Mouse (Mus musculus) embryonic facial prominence, embryonic 11.5 days (tissue): ENCODE data around the gene Dok4. TPM values are rescaled to one million over a fixed set of nuclear protein-coding genes. Genes with fewer than 3 reads are reported as not detected.
"Not testable (repeated sequence)": the region's sequence is repeated elsewhere in the genome, so short reads cannot be mapped to it uniquely, and the experiment has no call there.

Experiments used
- ATAC-seq: fragments of 200-750 bp; cut with Nextera tagmentation; replicated peaks from 2 replicates; pipeline ENCODE4 v1.8.0; 2017; ENCODE audit warnings: low read depth; ENCODE audit not compliant: insufficient number of reproducible peaks, low FRiP score, low TSS enrichment
- DNase-seq: peaks from one replicate; pipeline ENCODE4 v3.0.0-alpha.2; 2015; ENCODE audit warnings: low spot score
- H3K27ac ChIP-seq: fragments of 300-500 bp; sonication (generic); replicated peaks from 2 replicates; pipeline ENCODE4 v1.5.1; 2014; ENCODE audit warnings: mild to moderate bottlenecking, low read depth, low read length, control low read depth
- H3K27me3 ChIP-seq: fragments of 300-500 bp; sonication (generic); 2 replicates; pipeline ENCODE4 v1.6.1; 2014; ENCODE audit warnings: mild to moderate bottlenecking, low read length, moderate library complexity, mixed read lengths; ENCODE audit not compliant: control insufficient read depth, insufficient read depth
- H3K36me3 ChIP-seq: fragments of 300-500 bp; sonication (generic); replicated peaks from 2 replicates; pipeline ENCODE4 v1.6.1; 2014; ENCODE audit warnings: low read depth, mild to moderate bottlenecking, low read length, moderate library complexity, mixed read lengths; ENCODE audit not compliant: control insufficient read depth, insufficient read depth
- H3K4me1 ChIP-seq: fragments of 300-500 bp; sonication (generic); 2 replicates; pipeline ENCODE4 v1.6.1; 2014; ENCODE audit warnings: low read length, mixed read lengths; ENCODE audit not compliant: control insufficient read depth, insufficient read depth
- H3K4me2 ChIP-seq: fragments of 300-500 bp; sonication (generic); 2 replicates; pipeline ENCODE4 v1.6.1; 2014; ENCODE audit warnings: low read depth, mild to moderate bottlenecking, control low read depth, low read length, moderate library complexity
- H3K4me3 ChIP-seq: fragments of 300-500 bp; sonication (generic); 2 replicates; pipeline ENCODE4 v1.5.1; 2014; ENCODE audit warnings: low read depth, low read length, control low read depth
- H3K9ac ChIP-seq: fragments of 300-500 bp; sonication (generic); replicated peaks from 2 replicates; pipeline ENCODE4 v1.6.1; 2014; ENCODE audit warnings: mild to moderate bottlenecking, control low read depth, low read length
- H3K9me3 ChIP-seq: fragments of 300-500 bp; sonication (generic); replicated peaks from 2 replicates; pipeline ENCODE4 v1.6.1; 2016; ENCODE audit warnings: mild to moderate bottlenecking, low read length, inconsistent platforms, mixed read lengths; ENCODE audit not compliant: control insufficient read depth
- WGBS: fragments of 180-500 bp; shearing (Covaris S2); extraction: QIAGEN DNeasy Blood & Tissue Kit; methylation state at CpG from one replicate; pipeline ENCODE4 v1.1.7; 2014; 5-methylcytosine and 5-hydroxymethylcytosine counted together
- polyA plus RNA-seq: library from polyadenylated mRNA; unstranded; fragments of >200 nt; fragmentation: Nextera tagmentation; extraction: Ambion mirVana; gene quantifications from 2 replicates; pipeline ENCODE4 v1.2.1, GENCODE M21; 2014

The Dok4 gene
- polyA plus RNA-seq, 1 experiment from 2014 or later: 11.9 TPM

DNA sequence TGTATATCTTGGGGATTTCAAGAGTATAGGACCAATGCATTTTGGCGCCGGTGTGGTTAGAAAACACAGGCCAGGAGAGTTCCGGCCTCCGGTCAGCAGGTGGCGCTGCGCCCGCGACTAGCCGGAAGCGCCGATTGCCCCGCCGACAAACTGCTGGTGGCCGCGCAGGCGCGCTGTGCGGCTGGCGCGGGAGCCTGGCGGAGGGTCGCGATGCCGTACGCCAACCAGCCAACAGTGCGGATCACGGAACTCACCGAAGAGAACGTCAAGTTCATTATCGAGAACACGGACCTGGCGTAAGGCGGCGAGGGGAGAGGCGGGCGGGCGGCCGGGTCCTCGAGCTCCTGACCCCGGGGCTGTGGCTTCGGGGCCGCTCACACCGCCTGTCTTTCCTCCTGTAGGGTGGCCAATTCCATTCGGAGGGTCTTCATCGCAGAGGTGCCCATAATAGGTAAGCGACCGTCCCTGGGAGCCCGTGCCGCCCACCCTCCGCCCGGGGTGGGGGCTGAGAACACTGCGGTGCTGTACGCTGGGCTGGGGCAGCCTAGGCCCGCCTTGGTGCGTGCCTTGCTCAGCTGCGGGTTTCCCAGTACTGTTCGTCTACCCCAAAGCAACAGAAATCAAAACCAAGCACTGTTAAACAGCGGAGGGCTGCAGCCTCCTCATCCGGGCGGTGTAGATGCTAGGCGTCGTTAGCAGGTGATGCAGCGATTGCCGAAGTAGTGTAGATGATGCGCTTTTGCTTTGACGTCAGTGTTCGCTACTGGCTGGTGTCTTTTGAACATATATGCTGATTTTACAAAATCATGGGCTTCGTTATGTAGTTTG, 18.6 kb downstream of the Dok4 start, which contains the start of gene Polr2c:
Polr2c (plus strand) TSS at position 105 of the 828 bp plus-strand sequence.
- ATAC-seq (peak; percentile 66), DNase-seq (peak; percentile 91)
- H3K9ac ChIP-seq: peak within 1 kb of the TSS; percentile 95
- H3K27ac ChIP-seq: no peak within 1 kb of the TSS
- peak within 1 kb of the TSS; percentile 93 for H3K4me3 ChIP-seq
- WGBS: under 1% methylated on average over 65 of the region's 68 CpGs
- H3K4me2 ChIP-seq: peak within 1 kb of the TSS; percentile 63
- no peaks in the 10 kb centered on the region for H3K27me3 ChIP-seq
- H3K9me3 ChIP-seq: no peaks in the 10 kb centered on the region
- peaks cover 4% of the 10 kb centered on the region; the same call in 1 of the 2 replicates for H3K36me3 ChIP-seq
- H3K4me1 ChIP-seq: no peaks in the 10 kb centered on the region

DNA sequence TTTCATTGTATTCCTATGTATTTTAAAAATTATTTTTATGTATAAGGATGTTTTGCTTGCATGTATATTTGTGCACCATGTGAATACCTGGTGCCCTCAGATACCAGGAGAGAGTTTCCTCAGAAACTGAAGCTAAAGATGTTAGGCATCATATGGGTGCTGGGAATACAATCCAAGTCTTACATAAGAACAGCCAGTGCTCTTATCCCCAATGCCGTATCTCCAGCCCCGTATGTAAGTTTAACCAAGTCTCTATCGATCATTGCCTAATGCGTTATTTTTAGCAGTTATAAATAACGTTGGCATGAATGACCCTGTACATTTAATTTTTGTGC, 19.2 kb downstream of the Dok4 start:
- H3K27me3 ChIP-seq: no peaks in the 10 kb centered on the region
- no peaks in the 10 kb centered on the region for H3K9me3 ChIP-seq
- H3K4me3 ChIP-seq: no peak overlapping the region
- no peak for DNase-seq
- H3K36me3 ChIP-seq: peaks cover 4% of the 10 kb centered on the region; the same call in 1 of the 2 replicates
- H3K4me1 ChIP-seq: no peaks in the 10 kb centered on the region
- no peak overlapping the region for H3K27ac ChIP-seq
- H3K9ac ChIP-seq: no peak overlapping the region
- 0 out of 2 replicates have a peak, but pooled peaks have one; percentile 3 for ATAC-seq
- no peak overlapping the region for H3K4me2 ChIP-seq
- WGBS: 31% methylated on average over 5 of the region's 5 CpGs

GRCm38 (mm10) chr8:94854761-94855160, 21.4 kb downstream of the Dok4 start:
- not testable (repeated sequence) for H3K9me3 ChIP-seq, H3K4me3 ChIP-seq, H3K27ac ChIP-seq, H3K36me3 ChIP-seq, H3K27me3 ChIP-seq, H3K4me1 ChIP-seq, H3K9ac ChIP-seq, ATAC-seq, H3K4me2 ChIP-seq, DNase-seq
- WGBS: 91% methylated on average over 11 of the region's 11 CpGs

DNA sequence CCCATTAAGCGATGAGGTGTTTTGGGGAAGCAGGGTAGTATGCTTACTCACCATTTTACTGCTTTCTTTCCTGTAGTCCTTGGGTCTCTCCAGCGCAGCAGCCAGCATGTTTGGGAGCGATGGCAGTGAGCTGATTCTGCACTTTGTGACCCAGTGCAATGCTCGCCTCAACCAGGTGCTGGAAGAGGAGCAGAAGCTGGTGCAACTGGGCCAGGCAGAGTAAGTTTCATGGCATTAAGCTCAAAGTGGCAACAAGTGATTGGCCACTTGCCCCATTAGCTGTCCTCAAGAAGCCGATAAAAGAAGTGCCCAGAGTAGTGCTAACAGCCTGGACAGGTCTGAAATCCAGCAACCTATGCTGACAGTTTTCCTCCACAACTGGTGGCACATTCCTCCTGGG, 26.1 kb downstream of the Dok4 start:
- no peaks in the 10 kb centered on the region for H3K4me1 ChIP-seq
- no peak overlapping the region for H3K4me3 ChIP-seq
- no peak overlapping the region for H3K9ac ChIP-seq
- 84% methylated on average over 5 of the region's 5 CpGs for WGBS
- no peak overlapping the region for H3K4me2 ChIP-seq
- H3K27me3 ChIP-seq: no peaks in the 10 kb centered on the region
- no peaks in the 10 kb centered on the region for H3K9me3 ChIP-seq
- no peak overlapping the region for H3K27ac ChIP-seq
- peaks cover 4% of the 10 kb centered on the region; the same call in 1 of the 2 replicates for H3K36me3 ChIP-seq
- no peak for ATAC-seq
- DNase-seq: no peak

DNA sequence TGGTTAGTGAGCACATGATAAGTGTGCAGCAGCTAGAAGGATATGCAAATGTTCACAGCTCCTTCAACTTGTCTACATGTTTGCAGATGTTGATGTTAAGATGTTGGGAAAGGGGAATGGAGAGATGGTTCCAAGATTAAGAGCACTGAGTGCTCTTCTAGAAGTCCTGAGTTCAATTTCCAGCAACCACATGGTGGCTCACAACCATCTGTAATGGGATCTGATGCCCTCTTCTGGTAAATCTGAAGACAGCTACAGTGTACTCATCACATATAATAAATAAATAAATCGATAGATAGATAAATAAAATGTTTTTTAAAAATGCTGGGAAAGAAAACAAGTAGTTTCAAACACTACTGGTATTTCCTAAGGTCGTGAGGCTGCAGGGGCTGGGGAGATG, 34.9 kb downstream of the Dok4 start:
- H3K4me3 ChIP-seq: no peak overlapping the region
- 48% methylated on average over 2 of the region's 2 CpGs for WGBS
- H3K9ac ChIP-seq: no peak overlapping the region
- no peaks in the 10 kb centered on the region for H3K36me3 ChIP-seq
- H3K4me2 ChIP-seq: no peak overlapping the region
- H3K9me3 ChIP-seq: no peaks in the 10 kb centered on the region
- no peaks in the 10 kb centered on the region for H3K4me1 ChIP-seq
- H3K27ac ChIP-seq: no peak overlapping the region
- ATAC-seq (no peak), DNase-seq (no peak)
- H3K27me3 ChIP-seq: no peaks in the 10 kb centered on the region

DNA sequence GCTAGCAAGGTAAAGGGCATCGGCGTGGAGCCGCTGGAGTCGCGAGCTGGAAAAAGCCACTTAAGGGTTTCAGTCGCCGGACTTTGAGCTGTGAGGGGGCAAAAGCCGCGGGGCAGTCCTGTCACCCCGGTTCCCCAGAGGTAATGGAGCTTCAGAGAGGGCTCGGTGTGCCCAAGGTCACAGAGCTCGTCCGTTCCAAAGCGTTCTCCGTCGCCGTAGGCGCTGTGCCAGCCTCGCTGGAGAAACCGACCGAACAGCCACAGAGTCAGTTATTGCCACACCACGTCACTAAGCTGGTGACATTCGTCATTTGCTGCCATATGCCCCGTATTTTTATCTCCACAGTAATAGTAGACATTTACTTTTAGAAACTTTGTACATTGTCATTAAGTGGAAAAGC, 37.5 kb downstream of the Dok4 start:
- ATAC-seq: peak; percentile 39

DNA sequence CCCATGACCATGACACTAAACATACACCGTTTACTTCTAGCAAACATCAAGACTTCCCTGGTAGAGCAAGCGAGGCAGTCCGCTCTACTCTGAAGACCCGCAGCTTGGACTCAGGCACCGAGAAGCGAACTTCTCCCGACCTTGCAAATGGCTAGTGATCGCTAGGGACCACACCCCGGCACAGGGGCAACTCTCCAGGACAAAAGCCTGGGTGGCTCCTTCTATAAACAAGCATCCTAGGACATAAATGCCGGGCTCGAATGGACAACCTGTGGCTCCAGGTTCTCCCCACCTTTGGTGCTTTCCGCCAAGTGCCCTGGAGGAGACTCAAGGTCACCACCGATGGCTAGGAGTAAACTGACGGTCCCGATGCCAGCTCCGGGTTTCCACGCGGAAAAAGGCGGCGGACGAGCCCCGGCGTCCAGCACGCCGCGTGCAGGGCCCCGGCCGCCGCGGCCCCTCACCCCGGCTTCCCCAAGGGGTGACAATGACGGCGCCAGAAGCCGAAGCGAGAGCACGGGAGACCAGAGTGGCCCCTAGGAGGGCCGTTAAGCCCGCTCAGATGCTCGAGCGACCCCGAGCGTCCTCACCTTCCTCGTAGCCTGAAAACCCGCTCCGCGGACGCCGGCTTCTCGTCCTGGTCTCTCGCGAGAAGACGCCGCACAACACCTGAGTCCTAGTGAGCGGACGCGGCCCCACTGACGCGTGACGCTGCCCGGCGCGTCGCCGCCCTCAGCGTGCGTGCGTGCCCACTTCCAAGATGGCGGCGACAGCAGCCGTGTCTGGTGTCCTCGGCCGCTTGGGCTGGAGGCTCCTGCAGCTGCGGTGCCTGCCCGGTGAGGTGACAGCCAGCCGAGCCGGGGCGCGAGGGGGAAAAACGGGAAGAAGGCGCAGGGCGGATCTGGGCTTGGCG, 38.2 kb downstream of the Dok4 start, which contains the start of the genes Coq9 and Ciapin1:
Coq9 (plus strand) TSS at position 660 of the 913 bp plus-strand sequence.
Ciapin1 (minus strand) TSS at position 697 of the 913 bp plus-strand sequence.
- H3K27ac ChIP-seq: peak within 1 kb of the TSS; percentile 65
- H3K4me1 ChIP-seq: no peaks in the 10 kb centered on the region
- under 1% methylated on average over 82 of the region's 82 CpGs for WGBS
- peak within 1 kb of the TSS; percentile 92 for H3K9ac ChIP-seq
- H3K4me3 ChIP-seq: peak within 1 kb of the TSS; percentile 91
- no peaks in the 10 kb centered on the region for H3K27me3 ChIP-seq
- ATAC-seq (peak; percentile 96), DNase-seq (peak; percentile 97)
- H3K4me2 ChIP-seq: peak within 1 kb of the TSS; percentile 89
- no peaks in the 10 kb centered on the region for H3K36me3 ChIP-seq
- no peaks in the 10 kb centered on the region for H3K9me3 ChIP-seq

More for the DNA sequence above, 37.5 kb downstream of the Dok4 start:
- Histone ChIP-seq H3K36me3 (no peaks in the 10 kb centered on the region), H3K4me3 (peak overlapping the region; percentile 91), H3K9ac (peak overlapping the region; percentile 92), H3K9me3 (no peaks in the 10 kb centered on the region), H3K4me1 (no peaks in the 10 kb centered on the region), H3K27me3 (no peaks in the 10 kb centered on the region), H3K4me2 (peak overlapping the region; percentile 61), H3K27ac (peak overlapping the region; percentile 65; the same call in 1 of the 2 replicates)
- WGBS: under 1% methylated on average over 24 of the region's 24 CpGs
- no peak for DNase-seq
